Mouse (Mus musculus): ENCODE measurements around the gene Mtmr11. TPM values are rescaled to one million over a fixed set of nuclear protein-coding genes. Genes with fewer than 3 reads are reported as not detected.

Mtmr11 gene
- polyA plus RNA-seq (2012; rRNA removed) = 60.8 and 66.6 TPM in 2 replicates

DNA sequence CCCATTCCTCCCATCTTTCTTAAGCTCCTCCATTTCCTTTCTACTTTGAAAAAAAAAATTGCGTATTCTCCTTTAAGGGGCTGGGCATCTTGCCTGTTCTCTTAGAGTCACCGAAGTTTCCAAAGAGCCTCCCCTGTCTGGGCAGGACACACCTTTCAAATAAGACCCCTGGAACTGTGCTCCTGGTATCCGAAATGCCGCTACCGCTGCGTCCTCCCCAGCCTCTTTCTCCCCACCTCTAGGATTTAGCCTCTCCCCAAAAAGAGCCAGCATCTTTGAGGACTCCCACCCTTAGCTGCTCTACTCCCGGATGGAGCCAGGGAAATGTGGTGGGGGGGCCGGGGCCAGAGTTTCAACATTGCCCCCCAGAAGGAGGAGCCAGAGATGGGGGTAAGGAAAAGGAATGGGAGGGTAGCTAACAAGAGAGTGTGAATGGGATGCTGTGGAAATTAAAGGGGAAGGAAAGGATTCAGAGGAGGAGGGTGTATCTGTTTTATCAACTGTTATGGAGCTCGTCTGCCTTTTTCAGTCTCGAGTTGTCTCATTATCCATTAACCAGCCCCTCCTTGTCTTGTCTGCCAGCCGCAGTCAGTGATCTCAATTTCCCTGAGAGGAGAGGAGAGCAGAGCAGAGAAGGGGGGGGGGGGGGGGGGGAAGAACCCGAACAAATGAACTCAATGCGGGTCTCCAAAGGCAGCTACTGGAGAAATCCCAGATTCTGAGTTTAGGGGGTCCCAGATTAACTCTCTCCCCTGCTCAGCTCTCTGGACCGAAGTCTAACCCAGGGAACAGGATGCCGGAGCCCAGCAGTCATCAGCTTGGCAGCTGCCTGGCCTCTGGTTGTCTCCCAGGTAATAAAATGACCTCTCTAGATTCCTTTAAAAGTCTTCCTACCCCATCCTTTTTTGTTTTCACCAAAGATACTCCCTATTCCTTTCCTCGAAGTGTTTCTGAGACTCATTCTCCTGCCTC lies at the start of gene Mtmr11:
Gene Mtmr11 (plus strand): TSS at position 136 of the 972 bp plus-strand sequence.
- WGBS = 3% methylated on average over 16 of the region's 16 CpGs
- DNase-seq (ENCODE audit: low read depth, low spot score) = peak; percentile 45

DNA sequence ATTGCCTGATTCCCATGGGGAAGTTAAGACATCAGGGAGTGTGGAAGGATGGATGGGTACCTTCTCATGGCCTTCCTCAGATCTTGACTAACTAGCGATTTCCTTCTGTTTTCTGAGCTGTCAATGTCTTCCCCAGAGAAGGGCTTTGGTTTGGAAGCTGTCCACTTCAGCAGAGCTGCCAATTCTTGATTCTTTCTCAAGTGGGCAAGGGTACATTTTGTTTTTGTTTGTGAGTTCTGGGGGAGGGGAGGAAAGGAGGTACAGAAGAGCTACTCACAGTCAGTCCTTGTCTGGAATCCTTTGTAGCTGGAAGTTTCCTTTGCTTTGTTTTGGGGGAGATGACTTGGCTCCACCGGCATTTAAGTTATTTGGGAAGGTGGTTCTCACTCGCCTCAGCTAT lies 48.6 kb upstream of the Mtmr11 start:
- WGBS = 54% methylated on average over 3 of the region's 3 CpGs
- no peak for DNase-seq (ENCODE audit: low read depth, low spot score)

- WGBS = 76% methylated on average over 2 of the region's 2 CpGs
These were observed 43.7 kb upstream of the Mtmr11 start for GRCm38 (mm10) chr3:96118142-96118541.

GRCm38 (mm10) chr3:96118702-96119101 lies 43.1 kb upstream of the Mtmr11 start:
- 90% methylated on average over 2 of the region's 2 CpGs for WGBS
- no peak for DNase-seq (ENCODE audit: low read depth, low spot score)

More at GRCm38 (mm10) chr3:96118142-96118541, 43.7 kb upstream of the Mtmr11 start:
- DNase-seq (ENCODE audit: low read depth, low spot score) = no peak

- no peak for DNase-seq (ENCODE audit: low read depth, low spot score)
- WGBS = 93% methylated on average over 5 of the region's 5 CpGs
These were observed 37.6 kb upstream of the Mtmr11 start for GRCm38 (mm10) chr3:96124235-96124634.

- DNase-seq (ENCODE audit: low read depth, low spot score) = no peak
These were observed 33.7 kb upstream of the Mtmr11 start for GRCm38 (mm10) chr3:96128128-96128527.

DNA sequence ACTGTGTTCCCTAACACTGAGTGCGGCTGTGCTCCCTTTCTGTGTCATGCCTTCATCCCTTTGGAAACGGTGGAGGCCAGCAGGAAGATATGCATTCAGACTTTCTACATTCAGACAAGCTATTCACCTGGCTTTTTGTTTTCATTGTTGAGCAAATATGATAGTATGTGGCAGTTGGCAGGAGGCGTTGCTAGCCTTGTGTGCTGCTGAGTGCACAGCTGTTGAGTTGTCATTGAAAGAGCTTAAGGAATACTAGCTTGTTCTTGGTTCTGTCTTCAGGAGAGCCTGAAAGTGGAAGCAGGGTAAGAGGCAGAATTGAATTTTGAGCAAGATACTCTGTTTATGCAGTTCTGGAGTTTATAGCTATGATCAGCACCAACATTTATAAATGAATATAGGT lies 29.3 kb upstream of the Mtmr11 start:
- WGBS = 50% methylated on average over 3 of the region's 3 CpGs
- no peak for DNase-seq (ENCODE audit: low read depth, low spot score)

DNA sequence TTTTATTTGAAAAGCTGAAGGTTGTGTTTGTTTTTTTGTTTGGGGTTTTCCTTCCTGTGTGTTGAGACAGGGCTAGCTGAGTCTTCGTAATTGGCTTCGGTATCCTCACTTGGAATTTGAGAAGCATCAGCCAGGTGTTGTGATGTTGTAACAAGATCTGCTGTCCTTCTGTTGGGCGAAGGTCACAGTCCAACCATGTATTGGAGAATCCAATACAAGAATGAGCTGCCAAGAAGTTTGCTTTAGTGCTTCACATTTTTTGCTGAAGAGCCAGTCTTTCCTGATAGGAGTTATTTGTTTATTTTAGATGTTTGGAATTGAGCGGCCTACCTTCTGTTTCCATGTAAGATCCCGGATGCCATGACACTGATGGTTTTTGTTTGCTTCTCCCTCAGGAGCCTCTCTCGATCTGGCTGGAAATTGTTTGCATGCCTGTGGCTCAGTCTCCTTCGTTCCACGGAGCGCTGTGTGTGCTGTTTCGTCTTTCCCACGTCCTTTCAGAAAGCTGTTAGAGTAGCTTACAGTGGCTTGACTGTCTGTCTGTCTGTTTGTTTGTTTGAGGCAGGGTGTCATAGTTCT lies 28.4 kb upstream of the Mtmr11 start:
- WGBS = 55% methylated on average over 11 of the region's 11 CpGs
- DNase-seq (ENCODE audit: low read depth, low spot score) = no peak

DNA sequence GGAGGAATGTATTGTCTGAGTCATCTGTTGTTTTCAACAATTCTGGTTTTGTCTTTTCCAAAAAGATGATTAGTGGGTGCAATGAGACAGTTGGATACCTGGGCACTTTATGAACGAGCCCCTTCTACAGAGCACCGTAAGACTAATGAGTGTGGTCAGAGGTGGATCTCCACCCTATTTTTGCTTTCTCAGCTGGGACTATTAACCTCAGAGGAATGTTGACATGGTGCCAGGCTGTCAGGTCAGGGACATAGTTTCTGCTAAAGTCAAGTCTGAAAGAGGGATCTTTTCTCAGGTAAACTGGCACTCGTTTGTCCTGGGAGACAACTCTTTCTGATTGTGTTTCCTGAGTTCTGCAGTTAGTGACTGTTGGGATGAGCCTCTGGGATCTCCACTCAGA lies 26.8 kb upstream of the Mtmr11 start:
- 39% methylated on average over 3 of the region's 3 CpGs for WGBS
- DNase-seq (ENCODE audit: low read depth, low spot score) = no peak

GRCm38 (mm10) chr3:96147950-96148349 lies 13.9 kb upstream of the Mtmr11 start:
- DNase-seq (ENCODE audit: low read depth, low spot score) = peak; percentile 35
- 10% methylated on average over 5 of the region's 5 CpGs for WGBS

DNA sequence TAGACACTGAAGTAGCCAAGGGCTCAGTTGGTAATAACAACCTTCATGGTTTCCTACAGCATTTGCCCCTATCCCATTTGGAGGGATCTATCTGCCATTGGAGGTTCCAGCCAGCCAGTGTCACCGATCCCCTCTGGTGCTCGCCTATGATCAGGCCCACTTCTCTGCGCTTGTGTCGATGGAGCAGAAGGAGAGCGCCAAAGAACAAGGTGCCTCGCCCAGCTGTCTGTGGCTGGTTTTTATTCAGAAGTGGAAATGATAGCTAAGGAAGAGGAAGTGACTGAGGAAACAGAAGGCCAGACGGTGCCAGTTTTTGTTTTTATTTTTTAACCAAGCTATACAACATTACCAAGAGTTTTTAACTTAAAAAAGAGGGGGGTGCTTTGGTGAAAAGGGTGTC lies 10.0 kb upstream of the Mtmr11 start:
- DNase-seq (ENCODE audit: low read depth, low spot score) = no peak
- 84% methylated on average over 7 of the region's 7 CpGs for WGBS

DNA sequence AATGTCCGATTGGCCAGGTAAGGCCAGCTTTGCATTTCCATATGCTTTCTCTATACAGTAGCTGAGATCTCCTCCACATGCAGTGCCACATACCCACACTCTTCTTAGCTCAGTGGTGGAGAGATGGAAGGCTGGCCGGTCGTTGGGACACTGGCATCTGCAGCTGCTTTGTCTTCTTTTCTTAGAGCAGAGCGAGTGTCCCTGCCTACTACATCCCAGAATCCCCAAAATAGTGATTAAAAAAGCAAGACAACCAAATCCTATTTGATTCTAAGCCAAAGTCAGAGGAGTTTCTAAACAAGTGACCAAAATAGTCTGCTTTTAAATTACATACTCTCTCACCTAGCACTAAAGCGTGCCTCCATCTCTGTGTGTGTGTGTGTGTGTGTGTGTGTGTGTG lies 9.2 kb upstream of the Mtmr11 start:
- no peak for DNase-seq (ENCODE audit: low read depth, low spot score)

DNA sequence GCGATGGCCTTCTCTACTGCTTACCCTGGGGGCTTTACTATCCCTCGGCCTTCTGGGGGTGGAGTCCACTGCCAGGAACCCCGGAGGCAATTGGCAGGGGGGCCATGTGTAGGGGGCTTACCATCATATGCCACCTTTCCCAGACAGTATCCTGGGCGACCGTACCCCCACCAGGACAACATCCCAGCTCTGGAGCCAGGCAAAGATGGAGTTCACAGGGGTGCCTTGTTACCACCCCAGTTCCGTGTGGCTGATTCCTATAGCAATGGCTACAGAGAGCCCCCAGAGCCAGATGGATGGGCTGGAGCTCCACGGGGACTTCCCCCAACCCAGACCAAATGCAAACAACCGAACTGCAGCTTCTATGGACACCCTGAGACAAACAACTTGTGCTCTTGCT lies 6.3 kb upstream of the Mtmr11 start:
- WGBS = 86% methylated on average over 8 of the region's 8 CpGs
- no peak for DNase-seq (ENCODE audit: low read depth, low spot score)

More for the DNA sequence above, 9.2 kb upstream of the Mtmr11 start:
- WGBS = 92% methylated on average over 5 of the region's 5 CpGs

DNA sequence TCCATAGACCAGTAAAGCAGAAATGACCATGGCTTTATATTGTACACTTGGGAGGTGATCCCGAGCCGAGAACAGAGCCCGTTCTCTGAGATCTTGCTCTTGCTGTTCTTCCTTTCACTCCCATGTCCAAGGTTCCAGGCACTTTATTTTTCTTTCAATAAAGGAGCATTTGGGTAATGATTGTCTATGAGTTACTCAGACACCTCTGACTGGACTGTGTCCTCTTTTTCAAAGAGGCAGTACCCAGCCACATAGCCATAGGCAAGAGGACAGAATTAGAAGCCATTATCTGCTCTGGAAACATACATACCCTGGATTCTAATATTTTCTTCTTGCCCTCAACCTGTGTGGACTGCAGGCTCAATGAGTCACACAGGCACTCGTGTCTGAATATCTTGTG lies 2.0 kb upstream of the Mtmr11 start:
- DNase-seq (ENCODE audit: low read depth, low spot score) = peak; percentile 21
- WGBS = 21% methylated on average over 4 of the region's 4 CpGs

GRCm38 (mm10) chr3:96160222-96160802 lies 1.5 kb upstream of the Mtmr11 start:
- 6% methylated on average over 4 of the region's 4 CpGs for WGBS

DNA sequence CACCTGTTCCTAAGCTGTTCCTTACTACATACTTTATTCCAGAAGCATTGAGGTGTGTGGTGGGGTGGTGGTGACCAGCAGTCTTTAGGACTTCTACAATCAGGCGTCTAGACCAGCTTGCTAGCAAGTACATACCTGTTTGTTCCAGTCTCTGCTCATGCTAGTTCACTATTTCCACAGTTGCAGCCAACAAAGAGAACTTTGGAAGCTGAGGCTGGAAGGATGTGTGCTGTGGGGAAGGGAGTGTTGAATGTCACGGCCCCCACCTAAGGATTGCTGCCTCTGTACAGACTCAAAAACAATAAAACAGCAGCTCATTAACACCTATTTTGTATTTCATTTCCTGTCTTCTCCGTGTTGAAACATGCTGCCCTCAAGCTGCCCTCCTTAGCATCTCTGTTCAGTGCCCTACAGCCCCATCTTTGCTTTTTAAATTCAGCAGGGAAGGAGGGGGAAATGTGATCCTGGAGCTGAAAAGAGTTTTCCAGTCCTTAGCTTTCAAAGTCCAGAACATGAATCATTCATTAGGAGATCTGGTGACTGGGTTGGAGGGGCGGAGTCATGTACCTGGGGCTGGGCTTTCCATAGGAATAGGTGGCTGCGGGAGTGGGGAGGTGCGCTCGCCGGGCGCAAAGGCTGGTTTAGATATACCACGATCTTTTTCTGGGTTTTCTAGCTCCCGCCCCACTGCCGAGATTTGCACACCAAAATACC lies 844 bp upstream of the Mtmr11 start:
- under 1% methylated on average over 12 of the region's 12 CpGs for WGBS
- peak; percentile 88 for DNase-seq (ENCODE audit: low read depth, low spot score)

More at GRCm38 (mm10) chr3:96160222-96160802, 1.5 kb upstream of the Mtmr11 start:
- DNase-seq (ENCODE audit: low read depth, low spot score) = peak; percentile 79

DNA sequence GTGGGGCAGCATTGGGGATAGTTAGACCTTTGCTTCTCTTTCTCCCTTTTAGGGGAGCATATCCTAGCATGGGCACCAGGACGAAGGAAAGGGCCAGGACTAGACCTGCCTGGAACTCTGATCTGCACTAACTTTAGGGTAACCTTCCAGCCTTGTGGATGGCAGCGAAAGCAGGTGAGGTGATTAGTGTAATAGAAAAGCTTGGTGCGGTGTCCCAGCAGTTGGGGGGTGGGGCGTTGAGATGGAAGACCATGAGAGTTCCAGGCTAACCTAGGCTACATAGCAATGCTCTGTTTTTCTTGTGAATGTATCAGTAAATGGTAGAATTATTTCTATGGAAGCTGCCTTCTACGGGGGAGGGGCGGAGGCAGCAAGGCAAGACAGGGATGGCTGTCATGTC lies 1.2 kb downstream of the Mtmr11 start:
- no peak for DNase-seq (ENCODE audit: low read depth, low spot score)
- WGBS = 84% methylated on average over 6 of the region's 6 CpGs

DNA sequence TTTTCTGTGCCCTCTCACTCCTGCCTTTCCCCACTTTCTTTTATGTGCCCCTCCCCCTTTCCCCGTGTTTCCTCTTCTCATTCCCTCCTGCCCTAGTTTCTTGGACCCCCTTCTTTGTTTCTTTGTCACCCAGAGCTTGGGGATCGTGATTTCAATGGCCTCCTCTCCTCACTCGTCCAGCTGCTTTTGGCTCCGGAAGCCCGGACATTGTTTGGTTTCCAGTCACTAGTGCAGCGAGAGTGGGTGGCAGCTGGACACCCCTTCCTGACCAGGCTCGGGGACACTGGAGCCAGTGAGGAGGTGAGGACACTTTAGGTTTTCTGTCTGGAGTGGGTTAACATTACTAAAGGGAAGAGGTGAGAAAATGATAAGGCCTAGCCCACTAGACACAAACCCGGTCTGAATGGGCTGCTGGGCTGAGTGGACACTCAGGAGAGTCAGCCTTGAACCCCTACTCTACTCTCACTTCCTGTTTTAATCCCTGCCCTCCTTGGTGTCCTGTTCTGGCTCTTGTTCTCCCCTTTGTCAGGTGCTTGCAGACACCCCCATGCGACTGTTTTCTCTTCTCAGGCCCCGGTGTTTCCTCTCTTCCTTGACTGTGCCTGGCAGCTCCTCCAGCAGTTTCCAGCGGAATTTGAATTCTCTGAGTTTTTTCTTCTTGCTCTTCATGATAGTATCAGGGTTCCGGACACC lies 6.8 kb downstream of the Mtmr11 start:
- no peak for DNase-seq (ENCODE audit: low read depth, low spot score)
- 72% methylated on average over 12 of the region's 12 CpGs for WGBS

DNA sequence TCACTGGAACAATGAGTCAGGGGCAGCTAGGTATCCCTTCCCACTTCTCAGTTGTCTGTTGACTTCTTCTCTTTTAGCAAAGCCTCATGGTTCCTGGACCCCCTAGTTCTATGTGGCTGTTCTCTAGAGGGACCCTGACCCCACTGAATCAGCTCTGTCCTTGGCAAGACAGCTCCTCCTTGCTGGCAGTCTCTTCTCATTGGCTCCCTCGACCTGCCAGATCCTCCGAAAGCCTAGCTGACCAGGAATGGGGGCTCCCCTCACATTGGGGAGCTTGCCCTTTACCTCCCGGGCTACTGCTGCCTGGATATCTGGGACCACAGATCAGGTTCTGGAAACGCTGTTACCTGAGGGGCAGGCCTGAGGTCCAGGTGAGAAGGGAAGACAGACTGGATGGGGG lies 8.5 kb downstream of the Mtmr11 start:
- no peak for DNase-seq (ENCODE audit: low read depth, low spot score)
- 88% methylated on average over 4 of the region's 4 CpGs for WGBS

Data from large intestine, adult 2 months (tissue).